Mouse (Mus musculus) small intestine, adult 2 months (tissue): ENCODE measurements around the gene Palm2. TPM values are rescaled to one million over a fixed set of nuclear protein-coding genes. Genes with fewer than 3 reads are reported as not detected.

Experiments used
- H3K27ac ChIP-seq: fragments of 200-500 bp; 2 replicates; pipeline ENCODE4 v1.5.1; 2012; ENCODE audit warnings: low read depth, low read length, control low read depth, inconsistent platforms; ENCODE audit not compliant: insufficient read depth
- H3K27me3 ChIP-seq: fragments of 200-500 bp; 2 replicates; pipeline ENCODE4 v1.6.1; 2012; ENCODE audit warnings: mild to moderate bottlenecking, moderate library complexity, low read length, inconsistent platforms; ENCODE audit not compliant: control insufficient read depth, insufficient read depth
- H3K36me3 ChIP-seq: fragments of 200-500 bp; 2 replicates; pipeline ENCODE4 v1.6.1; 2012; ENCODE audit warnings: mild to moderate bottlenecking, low read length, control low read depth, inconsistent platforms; ENCODE audit not compliant: control insufficient read depth, insufficient read depth
- H3K4me1 ChIP-seq: fragments of 200-500 bp; 2 replicates; pipeline ENCODE4 v1.6.1; 2012; ENCODE audit warnings: low read length, inconsistent platforms, mixed read lengths; ENCODE audit not compliant: control insufficient read depth, insufficient read depth, insufficient read length
- H3K4me3 ChIP-seq: fragments of 200-500 bp; 2 replicates; pipeline ENCODE4 v1.5.1; 2012; ENCODE audit warnings: low read depth, mild to moderate bottlenecking, control low read depth, inconsistent platforms, low read length, moderate library complexity
- CTCF ChIP-seq: fragments of 200-500 bp; IDR thresholded peaks from 2 replicates; pipeline ENCODE4 v1.5.1; 2012; ENCODE audit warnings: low read depth, mild to moderate bottlenecking, control low read depth, inconsistent platforms, low read length, moderate library complexity, mixed read lengths; ENCODE audit not compliant: insufficient replicate concordance, insufficient read length; ENCODE audit errors: extremely low read depth
- POLR2A ChIP-seq: fragments of 200-500 bp; IDR thresholded peaks from 2 replicates; pipeline ENCODE4 v1.6.1; 2012; ENCODE audit warnings: low read depth, mild to moderate bottlenecking, control low read depth, inconsistent platforms, low read length, moderate library complexity
- WGBS: fragments of 180-500 bp; shearing (Covaris S2); methylation state at CpG from one replicate; pipeline ENCODE4 v1.1.7; 2018; 5-methylcytosine and 5-hydroxymethylcytosine counted together
- polyA plus RNA-seq: library from polyadenylated mRNA; depleted of rRNA; stranded (reverse); fragments of >200 nt; gene quantifications from 2 replicates; pipeline ENCODE4 v1.2.3, GENCODE M21; 2012

Gene Palm2
- polyA plus RNA-seq, 1 experiment = 0.04 TPM

DNA sequence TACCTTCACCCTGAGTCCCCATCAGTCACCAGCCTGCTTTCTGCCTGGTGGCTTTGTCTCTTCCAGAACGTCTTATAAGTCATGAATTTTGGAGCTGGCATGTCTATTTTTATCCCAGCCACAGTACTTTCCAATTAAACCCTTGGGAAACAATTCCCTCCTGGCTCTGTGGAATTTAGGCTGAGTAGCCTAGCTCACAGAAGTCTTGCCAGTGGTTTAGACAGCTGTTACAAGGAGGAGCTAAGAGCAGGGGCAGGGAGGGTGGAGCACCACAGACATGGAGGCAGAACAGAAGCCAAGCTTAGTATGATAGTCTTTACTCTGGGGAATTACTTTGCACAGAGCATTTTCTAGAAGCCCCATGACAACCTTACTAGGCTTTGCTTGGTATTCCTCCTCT is 116.2 kb downstream of the Palm2 start:
- H3K4me1 ChIP-seq = no peaks in the 10 kb centered on the region
- TF ChIP-seq CTCF (no peak), POLR2A (no peak)
- no peak overlapping the region for H3K4me3 ChIP-seq
- H3K27ac ChIP-seq = no peak overlapping the region
- WGBS = 52% methylated on average over 1 of the region's 1 CpGs
- no peaks in the 10 kb centered on the region for H3K27me3 ChIP-seq
- H3K36me3 ChIP-seq = no peaks in the 10 kb centered on the region

DNA sequence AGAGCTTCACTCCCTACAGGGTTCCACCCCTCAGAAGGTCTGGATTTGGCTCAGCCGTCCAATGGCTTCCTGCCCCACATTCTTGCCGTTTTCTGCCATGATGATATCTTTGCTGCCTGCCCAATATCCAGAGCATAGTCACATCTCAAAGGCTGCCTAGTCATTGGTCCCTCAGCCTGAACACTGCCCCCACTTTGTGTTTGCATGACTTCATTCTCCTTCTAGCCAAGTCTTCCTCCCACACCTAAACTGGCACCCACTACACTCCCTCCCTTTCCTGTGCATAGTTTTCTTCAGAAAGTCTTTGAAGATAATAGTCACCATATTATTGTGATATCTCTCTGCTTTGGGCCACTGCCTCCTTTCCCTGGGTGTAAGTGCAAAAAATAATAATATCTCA is 123.1 kb downstream of the Palm2 start:
- 80% methylated on average over 2 of the region's 2 CpGs for WGBS

GRCm38 (mm10) chr4:57559438-57559837 is 125.4 kb downstream of the Palm2 start:
- no peak for TF ChIP-seq CTCF
- Histone ChIP-seq H3K27me3 (no peaks in the 10 kb centered on the region), H3K36me3 (no peaks in the 10 kb centered on the region), H3K4me3 (no peak overlapping the region), H3K27ac (no peak overlapping the region), H3K4me1 (no peaks in the 10 kb centered on the region)
- WGBS = 79% methylated on average over 1 of the region's 1 CpGs

More for the DNA sequence above, 123.1 kb downstream of the Palm2 start:
- no peak overlapping the region for H3K27ac ChIP-seq
- no peaks in the 10 kb centered on the region for H3K36me3 ChIP-seq
- H3K4me3 ChIP-seq = no peak overlapping the region
- H3K27me3 ChIP-seq = no peaks in the 10 kb centered on the region
- TF ChIP-seq CTCF (no peak), POLR2A (no peak)
- H3K4me1 ChIP-seq = no peaks in the 10 kb centered on the region

DNA sequence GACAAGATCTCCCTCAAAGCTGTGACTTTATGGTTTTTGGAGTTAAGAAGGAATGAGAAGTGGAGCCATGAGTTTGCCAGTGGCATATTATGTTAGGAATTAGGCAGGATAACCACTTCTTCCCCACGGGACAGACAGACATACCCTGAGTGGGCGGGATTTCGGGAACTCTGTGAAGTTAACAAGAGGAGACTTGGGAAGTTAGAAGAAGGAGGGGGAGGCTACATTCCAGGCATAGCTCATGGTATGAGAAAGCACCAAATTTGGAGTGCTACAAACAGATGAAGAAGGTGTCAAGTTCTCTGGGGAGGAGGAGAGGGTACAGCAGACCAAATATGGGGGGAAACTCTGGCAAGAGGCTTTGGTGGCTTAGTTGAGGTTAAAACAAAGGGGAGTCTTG is 126.0 kb downstream of the Palm2 start:
- no peak overlapping the region for H3K27ac ChIP-seq
- no peak overlapping the region for H3K4me3 ChIP-seq
- WGBS = 50% methylated on average over 3 of the region's 3 CpGs
- H3K27me3 ChIP-seq = no peaks in the 10 kb centered on the region
- H3K4me1 ChIP-seq = no peaks in the 10 kb centered on the region
- H3K36me3 ChIP-seq = no peaks in the 10 kb centered on the region
- TF ChIP-seq POLR2A = no peak

- Histone ChIP-seq H3K36me3 (no peaks in the 10 kb centered on the region), H3K4me1 (no peaks in the 10 kb centered on the region), H3K27ac (no peak overlapping the region), H3K27me3 (no peaks in the 10 kb centered on the region), H3K4me3 (no peak overlapping the region)
- TF ChIP-seq CTCF = no peak
- TF ChIP-seq POLR2A = no peak
- WGBS = 65% methylated on average over 6 of the region's 6 CpGs
Observed at GRCm38 (mm10) chr4:57561055-57561454, 127.0 kb downstream of the Palm2 start.

GRCm38 (mm10) chr4:57565283-57565682 is 131.2 kb downstream of the Palm2 start:
- Histone ChIP-seq H3K36me3 (no peaks in the 10 kb centered on the region), H3K4me3 (no peak overlapping the region), H3K27me3 (no peaks in the 10 kb centered on the region), H3K4me1 (no peaks in the 10 kb centered on the region), H3K27ac (no peak overlapping the region)
- 81% methylated on average over 1 of the region's 1 CpGs for WGBS
- TF ChIP-seq POLR2A (no peak), CTCF (no peak)

- H3K36me3 ChIP-seq = no peaks in the 10 kb centered on the region
- TF ChIP-seq CTCF (no peak), POLR2A (no peak)
- H3K4me3 ChIP-seq = no peak overlapping the region
- no peak overlapping the region for H3K27ac ChIP-seq
- no peaks in the 10 kb centered on the region for H3K27me3 ChIP-seq
- H3K4me1 ChIP-seq = no peaks in the 10 kb centered on the region
- 51% methylated on average over 2 of the region's 2 CpGs for WGBS
Observed at GRCm38 (mm10) chr4:57565811-57566210, 131.8 kb downstream of the Palm2 start.

DNA sequence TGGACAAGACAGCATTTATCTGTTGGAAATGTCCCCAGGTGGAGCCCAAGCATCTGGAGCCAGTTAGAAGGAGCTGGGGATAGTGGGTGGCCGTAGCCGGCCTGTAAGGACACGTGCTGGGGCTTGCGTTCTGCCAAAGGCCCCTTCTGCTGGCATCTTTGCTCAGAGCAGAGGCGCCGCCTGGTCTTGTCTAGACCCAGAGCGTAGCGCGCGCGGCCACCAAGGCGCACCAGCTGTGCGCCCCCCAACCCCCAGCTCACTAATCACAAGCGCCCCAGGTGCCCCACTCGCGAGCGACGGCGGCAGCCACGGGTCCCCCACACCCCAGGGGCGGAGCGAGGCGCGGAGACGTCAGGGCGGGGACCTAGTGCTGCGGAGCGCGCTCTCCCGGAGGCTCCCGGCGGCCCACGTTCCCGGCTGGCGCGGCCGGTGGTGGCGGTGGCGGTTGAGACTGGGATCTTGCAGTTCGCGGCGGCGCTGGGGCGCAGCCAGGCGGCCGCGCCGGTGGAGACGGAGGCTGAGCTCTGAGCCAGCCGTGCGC is 133.7 kb downstream of the Palm2 start, which contains the start of gene Pakap:
Pakap (plus strand) TSS at position 514 of the 541 bp plus-strand sequence.
- H3K4me3 ChIP-seq = peak within 1 kb of the TSS; percentile 54

More for the DNA sequence above, 133.7 kb downstream of the Palm2 start, which contains the start of gene Pakap:
- Histone ChIP-seq H3K36me3 (no peaks in the 10 kb centered on the region), H3K4me1 (no peaks in the 10 kb centered on the region), H3K27me3 (no peaks in the 10 kb centered on the region), H3K27ac (no peak within 1 kb of the TSS)
- no peak for TF ChIP-seq POLR2A
- TF ChIP-seq CTCF = no peak
- WGBS = 2% methylated on average over 51 of the region's 51 CpGs
